Mouse (Mus musculus): ENCODE measurements around the gene Hs3st1.

- TF ChIP-seq POLR2A (IDR thresholded peaks at IDR 0.05; ENCODE audit: extremely low read depth, insufficient read depth, low read length) (no peak), CTCF (IDR thresholded peaks at IDR 0.05; ENCODE audit: low read depth, low read length) (no peak)
Measured at GRCm38 (mm10) chr5:39630841-39631240, 124.4 kb downstream of the Hs3st1 start.

Data from liver, adult 2 months (tissue).